Mouse (Mus musculus) stomach, embryonic 15.5 days (tissue): ENCODE results near the gene Arfgef2. TPM values are rescaled to one million over a fixed set of nuclear protein-coding genes. Genes with fewer than 3 reads are reported as not detected.

Experiments
- ATAC-seq: fragments of 200-750 bp; cut with Nextera tagmentation; 2 replicates; pipeline ENCODE4 v1.8.0; 2017; ENCODE audit warnings: low read depth, moderate number of reproducible peaks, moderate TSS enrichment; ENCODE audit not compliant: insufficient read depth, low FRiP score
- H3K27ac ChIP-seq: fragments of 300-500 bp; sonication (generic); 2 replicates; pipeline ENCODE4 v1.5.1; 2015; ENCODE audit warnings: mild to moderate bottlenecking, inconsistent platforms
- H3K27me3 ChIP-seq: fragments of 300-500 bp; sonication (generic); replicated peaks from 2 replicates; pipeline ENCODE4 v1.6.1; 2015; ENCODE audit warnings: inconsistent platforms
- H3K36me3 ChIP-seq: fragments of 300-500 bp; sonication (generic); 2 replicates; pipeline ENCODE4 v1.6.1; 2015; ENCODE audit warnings: inconsistent platforms
- H3K4me1 ChIP-seq: fragments of 300-500 bp; sonication (generic); 2 replicates; pipeline ENCODE4 v1.6.1; 2015; ENCODE audit warnings: inconsistent platforms
- H3K4me2 ChIP-seq: fragments of 300-500 bp; sonication (generic); 2 replicates; pipeline ENCODE4 v1.6.1; 2015; ENCODE audit warnings: mild to moderate bottlenecking, inconsistent platforms
- H3K4me3 ChIP-seq: fragments of 300-500 bp; sonication (generic); replicated peaks from 2 replicates; pipeline ENCODE4 v1.5.1; 2015; ENCODE audit warnings: inconsistent platforms
- H3K9ac ChIP-seq: fragments of 300-500 bp; sonication (generic); 2 replicates; pipeline ENCODE4 v1.6.1; 2015; ENCODE audit warnings: inconsistent platforms
- H3K9me3 ChIP-seq: fragments of 300-500 bp; sonication (generic); 2 replicates; pipeline ENCODE4 v1.6.1; 2016; ENCODE audit warnings: inconsistent platforms
- WGBS: fragments of 180-500 bp; shearing (Covaris S2); methylation state at CpG from one replicate; pipeline ENCODE4 v1.1.7; 2015; 5-methylcytosine and 5-hydroxymethylcytosine counted together
- polyA plus RNA-seq: library from polyadenylated mRNA; unstranded; fragments of >200 nt; fragmentation: Nextera tagmentation; extraction: Ambion mirVana; gene quantifications from 2 replicates; pipeline ENCODE4 v1.2.1, GENCODE M21; 2015

Arfgef2 gene
- polyA plus RNA-seq, 1 experiment from 2014 or later, result 4.5 TPM

DNA sequence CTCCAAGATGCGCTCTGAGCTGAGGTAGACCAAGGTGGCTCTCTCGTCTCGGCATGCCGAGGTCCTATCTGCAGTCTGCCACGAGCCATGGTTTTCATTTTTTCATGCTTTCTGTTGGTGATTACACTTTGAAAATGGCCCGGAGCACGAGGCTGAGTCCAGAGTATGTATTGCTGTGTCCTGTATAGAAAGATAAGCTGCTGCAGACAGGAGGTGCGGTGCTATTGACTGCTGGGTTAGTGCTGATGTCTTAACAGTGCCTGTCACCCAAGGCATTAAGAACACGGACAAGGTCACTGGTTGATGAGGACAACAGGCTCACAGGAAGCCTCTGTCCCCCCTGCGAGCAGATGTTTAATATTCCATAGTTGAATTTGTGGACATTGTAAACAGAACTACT, 65.5 kb downstream of the Arfgef2 start:
- no peak overlapping the region for H3K4me3 ChIP-seq
- 81% methylated on average over 10 of the region's 10 CpGs for WGBS
- H3K9me3 ChIP-seq, result no peaks in the 10 kb centered on the region
- H3K4me1 ChIP-seq, result no peaks in the 10 kb centered on the region
- ATAC-seq, result no peak
- H3K27ac ChIP-seq, result no peak overlapping the region
- no peak overlapping the region for H3K9ac ChIP-seq
- H3K4me2 ChIP-seq, result no peak overlapping the region
- peaks cover 18% of the 10 kb centered on the region; the same call in 1 of the 2 replicates for H3K36me3 ChIP-seq
- H3K27me3 ChIP-seq, result no peaks in the 10 kb centered on the region

- Histone ChIP-seq H3K27me3 (no peaks in the 10 kb centered on the region), H3K4me3 (no peak overlapping the region), H3K9me3 (no peaks in the 10 kb centered on the region), H3K4me2 (no peak overlapping the region), H3K9ac (no peak overlapping the region), H3K4me1 (no peaks in the 10 kb centered on the region), H3K27ac (no peak overlapping the region), H3K36me3 (peaks cover 15% of the 10 kb centered on the region)
- WGBS, result 82% methylated on average over 10 of the region's 10 CpGs
- ATAC-seq, result no peak
Observed at GRCm38 (mm10) chr2:166874675-166875280, 69.4 kb downstream of the Arfgef2 start.

DNA sequence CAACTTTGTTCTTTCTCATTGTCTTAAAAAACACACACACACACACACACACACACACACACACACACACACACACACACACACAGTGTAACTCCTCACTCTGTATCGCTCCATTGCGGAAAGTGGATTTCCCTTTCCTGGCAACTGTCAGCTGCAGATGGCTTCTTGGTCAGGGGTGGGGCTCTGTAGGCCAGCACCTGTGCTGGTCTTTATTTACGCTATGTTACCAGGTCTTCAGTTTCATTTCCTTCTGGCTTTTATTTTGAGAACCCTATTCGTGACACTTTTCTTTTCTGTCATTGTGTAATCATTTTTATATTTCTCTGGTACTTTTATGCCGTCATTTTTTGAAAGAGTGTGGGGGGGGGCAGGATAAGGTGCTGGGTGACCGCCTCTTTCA, 70.2 kb downstream of the Arfgef2 start:
- Histone ChIP-seq H3K4me3 (no peak overlapping the region), H3K4me2 (no peak overlapping the region), H3K9me3 (no peaks in the 10 kb centered on the region), H3K36me3 (peaks cover 15% of the 10 kb centered on the region), H3K4me1 (no peaks in the 10 kb centered on the region), H3K9ac (no peak overlapping the region), H3K27me3 (no peaks in the 10 kb centered on the region), H3K27ac (no peak overlapping the region)
- WGBS, result 85% methylated on average over 6 of the region's 6 CpGs
- ATAC-seq, result no peak

DNA sequence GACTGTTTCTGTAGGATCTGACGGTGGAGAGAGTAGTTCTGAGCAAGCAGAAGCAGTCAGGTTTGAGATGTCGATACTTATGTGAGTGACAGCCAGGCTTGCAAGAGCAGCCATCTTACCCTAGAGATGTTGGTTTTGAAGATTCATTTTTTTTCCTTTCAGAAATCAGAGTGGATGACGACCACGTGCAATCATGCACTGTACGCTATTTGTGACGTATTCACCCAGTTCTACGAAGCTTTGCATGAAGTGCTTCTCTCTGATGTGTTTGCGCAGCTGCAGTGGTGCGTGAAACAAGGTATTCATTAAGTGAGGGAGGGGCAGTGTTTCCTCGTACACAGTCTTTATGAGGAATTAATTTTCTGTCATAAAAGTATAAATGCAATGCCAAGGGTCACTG, 70.9 kb downstream of the Arfgef2 start:
- H3K27me3 ChIP-seq, result no peaks in the 10 kb centered on the region
- no peaks in the 10 kb centered on the region for H3K9me3 ChIP-seq
- peaks cover 15% of the 10 kb centered on the region for H3K36me3 ChIP-seq
- H3K4me2 ChIP-seq, result no peak overlapping the region
- 81% methylated on average over 10 of the region's 10 CpGs for WGBS
- H3K9ac ChIP-seq, result no peak overlapping the region
- no peak for ATAC-seq
- H3K4me1 ChIP-seq, result no peaks in the 10 kb centered on the region
- H3K27ac ChIP-seq, result no peak overlapping the region
- no peak overlapping the region for H3K4me3 ChIP-seq

- Histone ChIP-seq H3K36me3 (peaks cover 14% of the 10 kb centered on the region; the same call in 1 of the 2 replicates), H3K4me1 (0 out of 2 replicates have a peak, but pooled peaks cover 2% of the 10 kb centered on the region), H3K9ac (no peak overlapping the region), H3K4me2 (no peak overlapping the region), H3K4me3 (no peak overlapping the region), H3K27me3 (no peaks in the 10 kb centered on the region), H3K9me3 (no peaks in the 10 kb centered on the region), H3K27ac (no peak overlapping the region)
- 88% methylated on average over 7 of the region's 7 CpGs for WGBS
- no peak for ATAC-seq
Observed at GRCm38 (mm10) chr2:166885066-166885465, 79.7 kb downstream of the Arfgef2 start.

- no peak overlapping the region for H3K4me2 ChIP-seq
- H3K4me1 ChIP-seq, result 0 out of 2 replicates have a peak, but pooled peaks cover 2% of the 10 kb centered on the region
- peaks cover 14% of the 10 kb centered on the region; the same call in 1 of the 2 replicates for H3K36me3 ChIP-seq
- 72% methylated on average over 10 of the region's 10 CpGs for WGBS
- no peak overlapping the region for H3K4me3 ChIP-seq
- H3K27me3 ChIP-seq, result no peaks in the 10 kb centered on the region
- ATAC-seq, result no peak
- no peak overlapping the region for H3K9ac ChIP-seq
- no peaks in the 10 kb centered on the region for H3K9me3 ChIP-seq
- H3K27ac ChIP-seq, result no peak overlapping the region
Observed at GRCm38 (mm10) chr2:166885619-166886018, 80.2 kb downstream of the Arfgef2 start.

- peaks cover 14% of the 10 kb centered on the region; the same call in 1 of the 2 replicates for H3K36me3 ChIP-seq
- 83% methylated on average over 3 of the region's 3 CpGs for WGBS
Observed at GRCm38 (mm10) chr2:166886231-166886630, 80.8 kb downstream of the Arfgef2 start.

GRCm38 (mm10) chr2:166887816-166888215, 82.4 kb downstream of the Arfgef2 start:
- Histone ChIP-seq H3K4me3 (no peak overlapping the region), H3K4me1 (0 out of 2 replicates have a peak, but pooled peaks cover 2% of the 10 kb centered on the region), H3K9ac (no peak overlapping the region), H3K4me2 (no peak overlapping the region), H3K27me3 (no peaks in the 10 kb centered on the region), H3K36me3 (0 out of 2 replicates have a peak, but pooled peaks cover 10% of the 10 kb centered on the region), H3K27ac (no peak overlapping the region), H3K9me3 (no peaks in the 10 kb centered on the region)
- WGBS, result 44% methylated on average over 11 of the region's 11 CpGs
- no peak for ATAC-seq

More at GRCm38 (mm10) chr2:166886231-166886630, 80.8 kb downstream of the Arfgef2 start:
- Histone ChIP-seq H3K27ac (no peak overlapping the region), H3K4me3 (no peak overlapping the region), H3K9ac (no peak overlapping the region), H3K27me3 (no peaks in the 10 kb centered on the region), H3K4me2 (no peak overlapping the region), H3K4me1 (0 out of 2 replicates have a peak, but pooled peaks cover 2% of the 10 kb centered on the region), H3K9me3 (no peaks in the 10 kb centered on the region)
- no peak for ATAC-seq

GRCm38 (mm10) chr2:166891366-166891880, 86.0 kb downstream of the Arfgef2 start:
- WGBS, result 73% methylated on average over 9 of the region's 9 CpGs
- ATAC-seq, result no peak
- Histone ChIP-seq H3K27me3 (no peaks in the 10 kb centered on the region), H3K4me1 (0 out of 2 replicates have a peak, but pooled peaks cover 2% of the 10 kb centered on the region), H3K9ac (no peak overlapping the region), H3K4me3 (no peak overlapping the region), H3K4me2 (no peak overlapping the region), H3K27ac (no peak overlapping the region), H3K36me3 (0 out of 2 replicates have a peak, but pooled peaks cover 5% of the 10 kb centered on the region), H3K9me3 (no peaks in the 10 kb centered on the region)

DNA sequence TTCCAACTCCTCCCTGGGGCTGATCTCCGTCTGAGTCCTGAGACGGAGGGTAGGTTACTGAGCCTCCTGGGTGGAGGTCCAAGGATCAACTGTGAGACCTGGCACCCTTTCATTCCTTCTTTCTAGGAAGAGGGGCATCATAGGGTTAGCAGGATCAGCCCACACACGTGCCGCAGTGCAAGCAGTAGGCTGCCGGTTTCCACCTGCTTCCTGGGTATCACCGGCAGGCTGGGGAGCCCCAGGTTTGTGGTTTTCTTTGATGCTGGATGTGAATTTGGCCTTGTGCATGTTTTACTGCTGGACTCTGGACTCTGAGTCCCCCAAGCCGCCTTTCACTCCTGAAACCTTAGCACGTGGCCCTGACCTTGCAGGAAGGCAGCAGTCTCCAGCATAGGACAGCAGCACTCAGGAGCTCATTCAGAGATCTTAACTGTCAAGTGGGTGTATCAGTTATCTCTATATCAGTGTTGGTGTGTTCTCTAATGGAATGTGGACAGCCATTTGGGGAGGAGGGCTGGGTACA, 86.8 kb downstream of the Arfgef2 start:
- 0 out of 2 replicates have a peak, but pooled peaks cover 4% of the 10 kb centered on the region for H3K36me3 ChIP-seq
- no peak for ATAC-seq
- no peak overlapping the region for H3K27ac ChIP-seq
- H3K4me1 ChIP-seq, result 0 out of 2 replicates have a peak, but pooled peaks cover 2% of the 10 kb centered on the region
- no peak overlapping the region for H3K4me2 ChIP-seq
- H3K4me3 ChIP-seq, result no peak overlapping the region
- 88% methylated on average over 8 of the region's 8 CpGs for WGBS
- no peak overlapping the region for H3K9ac ChIP-seq
- H3K27me3 ChIP-seq, result no peaks in the 10 kb centered on the region
- H3K9me3 ChIP-seq, result no peaks in the 10 kb centered on the region

- H3K9ac ChIP-seq, result no peak overlapping the region
- ATAC-seq, result no peak
- H3K36me3 ChIP-seq, result 0 out of 2 replicates have a peak, but pooled peaks cover 4% of the 10 kb centered on the region
Observed at GRCm38 (mm10) chr2:166893036-166893435, 87.6 kb downstream of the Arfgef2 start.

DNA sequence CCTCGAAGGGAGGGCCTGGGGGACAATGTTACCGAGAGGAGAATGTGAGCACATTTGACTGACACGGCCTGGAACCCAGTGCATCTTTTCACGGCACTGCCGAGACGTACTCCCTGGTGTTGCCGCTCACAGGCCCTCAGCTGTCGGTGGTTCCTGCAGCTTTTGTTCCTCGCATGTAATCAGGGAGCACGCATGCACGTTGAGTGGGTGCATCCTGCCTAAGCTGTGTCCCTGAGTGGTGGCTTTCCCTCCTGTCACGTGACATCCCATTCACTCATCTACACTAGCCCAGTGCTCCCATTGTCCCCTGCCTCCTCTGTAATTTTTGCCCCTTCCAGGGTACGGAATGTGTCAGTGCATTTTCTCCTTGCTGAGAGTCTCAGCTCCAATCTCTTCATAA, 91.0 kb downstream of the Arfgef2 start:
- 81% methylated on average over 13 of the region's 13 CpGs for WGBS
- no peaks in the 10 kb centered on the region for H3K9me3 ChIP-seq
- H3K27me3 ChIP-seq, result no peaks in the 10 kb centered on the region
- no peak overlapping the region for H3K27ac ChIP-seq
- no peak overlapping the region for H3K9ac ChIP-seq
- ATAC-seq, result no peak
- no peak overlapping the region for H3K4me2 ChIP-seq
- H3K4me3 ChIP-seq, result no peak overlapping the region
- no peaks in the 10 kb centered on the region for H3K4me1 ChIP-seq
- 0 out of 2 replicates have a peak, but pooled peaks cover 4% of the 10 kb centered on the region for H3K36me3 ChIP-seq

More at GRCm38 (mm10) chr2:166893036-166893435, 87.6 kb downstream of the Arfgef2 start:
- WGBS, result 95% methylated on average over 5 of the region's 5 CpGs
- no peaks in the 10 kb centered on the region for H3K9me3 ChIP-seq
- H3K4me1 ChIP-seq, result no peaks in the 10 kb centered on the region
- no peak overlapping the region for H3K4me3 ChIP-seq
- H3K4me2 ChIP-seq, result no peak overlapping the region
- no peaks in the 10 kb centered on the region for H3K27me3 ChIP-seq
- no peak overlapping the region for H3K27ac ChIP-seq
